ENCODE assay signal across 18 mouse cellular contexts in genomic region chrX:69608793-69609192, GRCm38 (mm10).
DNase-seq lines count a peak whose midpoint lies in the region; ATAC-seq and TF ChIP-seq lines count a peak whose summit lies in the region.
"Had no signal": no experiment of that assay in that cellular context is flagged by ENCODE, and none has a peak within 500 bp of the region (broad histone marks: within the 10 kb centered on the region; RNA-seq: fewer than 3 reads in every experiment).

No protein-coding gene starts in this region.

- H3K4me3 ChIP-seq in limb, embryonic 11.5 days (ENCODE audit: low read depth, low read length), result no peak overlapping the region
- H3K4me3 ChIP-seq in gastrocnemius, adult 2 months, result no peak overlapping the region
- H3K4me3 ChIP-seq: embryonic facial prominence, embryonic 13.5 days; forebrain, embryonic 15.5 days; liver, embryonic 13.5 days; neural tube, embryonic 13.5 days; stomach, embryonic 15.5 days had no signal

- no peaks in the 10 kb centered on the region for H3K27me3 ChIP-seq in limb, embryonic 11.5 days (ENCODE audit: control insufficient read depth, insufficient read depth, low read length)
- H3K27me3 ChIP-seq: embryonic facial prominence, embryonic 13.5 days; forebrain, embryonic 15.5 days; liver, embryonic 13.5 days; neural tube, embryonic 13.5 days; stomach, embryonic 15.5 days had no signal

- peak; percentile 3 for DNase-seq in layer of hippocampus, adult 9-11 months
- no peak for DNase-seq in layer of hippocampus, postnatal 10 days (ENCODE audit: low spot score in 2 of 2)
- DNase-seq in cerebellum, adult 11-12 months, result peak; percentile 63
- peak; percentile 65 to 72 for DNase-seq in cerebellum, postnatal 25 days
- peak; percentile 20 for DNase-seq in limb, embryonic 11.5 days (ENCODE audit: low spot score)
- DNase-seq in gastrocnemius, adult 2 months, result no peak
- DNase-seq in adrenal gland, postnatal 4 days (ENCODE audit: low spot score in 2 of 2), result no peak
- no peak for DNase-seq in kidney, adult 11 months
- DNase-seq: gastrocnemius, postnatal 14 days; heart, postnatal 36 days; kidney, postnatal 14 days; liver, embryonic 13.5 days; spleen, adult 18-20 months had no signal

- no peak overlapping the region for H3K27ac ChIP-seq in limb, embryonic 11.5 days (replicated peaks; ENCODE audit: low read depth, low read length)
- no peak overlapping the region for H3K27ac ChIP-seq in gastrocnemius, adult 2 months
- H3K27ac ChIP-seq: embryonic facial prominence, embryonic 13.5 days; forebrain, embryonic 15.5 days; liver, embryonic 13.5 days; neural tube, embryonic 13.5 days; stomach, embryonic 15.5 days had no signal

- TF ChIP-seq CTCF in gastrocnemius, adult 2 months (IDR thresholded peaks at IDR 0.05), result no peak

- ATAC-seq in limb, embryonic 11.5 days (ENCODE audit: insufficient number of reproducible peaks, low FRiP score, low TSS enrichment, low read depth), result no peak
- ATAC-seq: forebrain, embryonic 15.5 days; inflammation-experienced regulatory T-cells, adult 6 months had no signal

- no peaks in the 10 kb centered on the region for H3K4me1 ChIP-seq in limb, embryonic 11.5 days (ENCODE audit: control insufficient read depth, insufficient read depth, low read length)
- H3K4me1 ChIP-seq: embryonic facial prominence, embryonic 13.5 days; forebrain, embryonic 15.5 days; liver, embryonic 13.5 days; neural tube, embryonic 13.5 days; stomach, embryonic 15.5 days had no signal

- no peak overlapping the region for H3K4me2 ChIP-seq in limb, embryonic 11.5 days (ENCODE audit: low read depth, severe bottlenecking)
- H3K4me2 ChIP-seq: embryonic facial prominence, embryonic 13.5 days; forebrain, embryonic 15.5 days; liver, embryonic 13.5 days; neural tube, embryonic 13.5 days; stomach, embryonic 15.5 days had no signal

- intact Hi-C loops in gastrocnemius, adult 2 months (cut with DNase I), result no loop called here

- H3K9ac ChIP-seq in limb, embryonic 11.5 days (ENCODE audit: low read length), result no peak overlapping the region
- H3K9ac ChIP-seq: embryonic facial prominence, embryonic 13.5 days; forebrain, embryonic 15.5 days; liver, embryonic 13.5 days; neural tube, embryonic 13.5 days; stomach, embryonic 15.5 days had no signal

- H3K9me3 ChIP-seq in limb, embryonic 11.5 days (ENCODE audit: control insufficient read depth, low read length), result no peaks in the 10 kb centered on the region
- H3K9me3 ChIP-seq: embryonic facial prominence, embryonic 13.5 days; forebrain, embryonic 15.5 days; liver, embryonic 13.5 days; neural tube, embryonic 13.5 days; stomach, embryonic 15.5 days had no signal

- no peaks in the 10 kb centered on the region for H3K36me3 ChIP-seq in limb, embryonic 11.5 days (ENCODE audit: control insufficient read depth, insufficient read depth, low read length)
- H3K36me3 ChIP-seq: embryonic facial prominence, embryonic 13.5 days; forebrain, embryonic 15.5 days; liver, embryonic 13.5 days; neural tube, embryonic 13.5 days; stomach, embryonic 15.5 days had no signal

Comparison
In these comparisons a context has a peak if more than half of its experiments do, and no peak if none do; other contexts are left out.
1. DNase-seq: peak in layer of hippocampus, adult 9-11 months (single experiment), cerebellum, adult 11-12 months (single experiment), cerebellum, postnatal 25 days (2 of 2) and limb, embryonic 11.5 days (single experiment); none in layer of hippocampus, postnatal 10 days (0 of 2), gastrocnemius, adult 2 months (single experiment), adrenal gland, postnatal 4 days (0 of 2) and kidney, adult 11 months (single experiment).